Mouse (Mus musculus): ENCODE results near the gene Irf4. TPM values are rescaled to one million over a fixed set of nuclear protein-coding genes. Genes with fewer than 3 reads are reported as not detected.

Irf4 gene
- polyA plus RNA-seq, 1 experiment, result 6.6 TPM

DNA sequence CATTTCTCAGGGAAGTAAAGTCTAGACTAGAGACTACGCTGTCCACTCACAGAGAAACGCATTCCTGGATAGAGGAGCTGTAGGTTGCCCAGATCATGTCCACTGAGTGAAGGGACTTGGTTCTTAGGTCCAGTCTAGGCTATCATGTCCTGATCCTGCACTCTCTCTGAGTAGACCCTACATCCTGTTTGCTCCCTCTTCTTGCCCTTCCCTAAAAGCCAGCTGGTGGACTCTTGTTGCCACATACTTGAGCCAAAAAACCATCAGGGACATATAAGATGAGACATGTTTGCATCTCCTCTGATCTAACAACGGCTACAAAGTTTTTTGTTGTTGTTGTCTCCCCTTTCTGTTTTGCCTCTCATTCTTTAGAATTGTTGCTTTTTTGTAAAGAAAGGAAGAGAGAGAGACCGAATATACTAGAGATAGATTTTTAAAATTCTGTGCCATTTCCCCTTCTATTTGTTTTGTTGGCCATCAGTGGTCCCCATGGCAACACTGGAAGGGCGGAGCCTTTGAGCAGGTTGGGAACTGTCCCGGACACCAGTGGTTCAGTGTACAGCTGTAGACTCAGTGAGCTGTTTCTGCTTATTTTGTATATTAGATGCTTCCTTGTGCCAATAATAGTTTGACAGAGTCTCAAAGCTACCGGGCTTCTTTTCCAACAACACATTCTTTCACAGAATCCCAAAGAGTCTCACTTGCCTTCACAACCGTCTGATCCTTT is 15.2 kb downstream of the Irf4 start:
- Histone ChIP-seq H3K4me1 (replicated peaks; ENCODE audit: control insufficient read depth, insufficient read depth, low read length) (peaks cover 51% of the 10 kb centered on the region), H3K4me3 (ENCODE audit: control insufficient read depth, insufficient read depth, low read length) (no peak overlapping the region), H3K27ac (ENCODE audit: control insufficient read depth, insufficient read depth, low read length) (no peak overlapping the region), H3K36me3 (ENCODE audit: control insufficient read depth, insufficient read depth, low read length) (no peaks in the 10 kb centered on the region), H3K27me3 (ENCODE audit: control insufficient read depth, insufficient read depth, low read length) (no peaks in the 10 kb centered on the region)
- DNase-seq, result no peak
- WGBS, result 80% methylated on average over 8 of the region's 8 CpGs
- no peak for TF ChIP-seq POLR2A (IDR thresholded peaks at IDR 0.05; ENCODE audit: control insufficient read depth, extremely low read depth, insufficient read depth, low read length, poor library complexity)

DNA sequence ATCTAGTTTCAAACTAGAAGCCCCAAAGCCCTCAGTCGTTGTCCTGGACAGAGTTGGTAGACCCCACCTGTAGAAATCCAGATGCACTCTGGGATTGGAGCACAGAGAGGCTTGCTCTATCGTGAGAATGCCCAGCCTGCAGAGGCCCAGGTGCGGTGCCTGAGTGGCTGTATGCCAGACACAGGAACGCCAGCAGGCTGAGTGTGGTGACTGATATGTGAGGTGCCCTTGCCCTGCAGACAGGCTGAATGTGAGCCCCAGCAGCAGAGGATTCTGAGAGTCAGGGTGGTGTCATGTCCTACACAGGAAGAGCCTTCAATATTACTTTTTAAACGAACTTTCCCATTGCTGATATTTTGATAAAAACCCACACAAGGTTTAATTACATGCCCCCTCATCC is 16.9 kb downstream of the Irf4 start:
- Histone ChIP-seq H3K4me1 (replicated peaks; ENCODE audit: control insufficient read depth, insufficient read depth, low read length) (peaks cover 35% of the 10 kb centered on the region), H3K27me3 (ENCODE audit: control insufficient read depth, insufficient read depth, low read length) (no peaks in the 10 kb centered on the region), H3K27ac (ENCODE audit: control insufficient read depth, insufficient read depth, low read length) (no peak overlapping the region), H3K36me3 (ENCODE audit: control insufficient read depth, insufficient read depth, low read length) (no peaks in the 10 kb centered on the region), H3K4me3 (ENCODE audit: control insufficient read depth, insufficient read depth, low read length) (no peak overlapping the region)
- 17% methylated on average over 5 of the region's 5 CpGs for WGBS
- TF ChIP-seq CTCF (IDR thresholded peaks at IDR 0.05; ENCODE audit: borderline replicate concordance, control insufficient read depth, extremely low read depth, insufficient read depth, low read length, poor library complexity), result 0 out of 2 replicates have a peak, but pooled peaks have one; percentile 12
- no peak for TF ChIP-seq POLR2A (IDR thresholded peaks at IDR 0.05; ENCODE audit: control insufficient read depth, extremely low read depth, insufficient read depth, low read length, poor library complexity)
- DNase-seq, result no peak

DNA sequence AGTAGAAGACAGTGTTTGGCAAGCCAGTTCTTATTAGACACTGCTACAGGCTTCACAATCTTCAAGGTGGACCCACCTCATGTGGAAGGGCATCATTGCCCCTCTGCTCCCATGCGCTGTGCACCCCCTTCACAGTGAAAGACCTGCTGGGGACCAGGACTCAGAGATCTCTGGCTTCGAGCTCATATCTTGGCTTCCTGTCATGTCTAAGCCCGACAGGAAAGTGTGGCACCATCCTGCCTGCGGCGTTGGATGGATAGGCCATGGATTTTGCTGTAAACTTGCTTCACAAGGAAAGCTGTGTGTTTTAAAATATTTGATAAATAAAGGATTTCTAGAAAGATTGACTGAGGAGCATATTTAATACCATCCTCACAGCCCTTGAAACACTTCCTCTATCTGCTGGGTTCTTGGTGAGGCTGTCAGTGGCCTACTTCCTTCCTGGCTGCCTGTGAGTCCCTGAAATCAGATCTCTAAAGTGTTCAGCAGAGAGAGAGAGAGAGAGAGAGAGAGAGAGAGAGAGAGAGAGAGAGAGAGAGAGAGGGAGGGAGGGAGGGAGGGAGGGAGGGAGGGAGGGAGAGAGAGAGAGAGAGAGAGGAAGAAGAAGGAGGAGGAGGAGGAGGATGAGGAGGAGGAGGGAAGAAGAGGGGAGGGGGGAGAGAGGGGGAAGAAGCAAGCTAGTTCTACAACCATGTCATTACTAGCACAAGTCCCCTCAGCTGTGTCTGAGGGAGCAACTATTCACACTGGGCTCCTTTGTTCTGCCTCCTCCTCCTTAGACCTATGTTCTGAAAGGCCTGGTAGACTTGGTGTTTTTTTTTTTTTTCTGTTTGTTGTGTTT is 17.8 kb downstream of the Irf4 start:
- DNase-seq, result no peak
- no peak overlapping the region for H3K4me3 ChIP-seq (ENCODE audit: control insufficient read depth, insufficient read depth, low read length)
- no peak for TF ChIP-seq CTCF (IDR thresholded peaks at IDR 0.05; ENCODE audit: borderline replicate concordance, control insufficient read depth, extremely low read depth, insufficient read depth, low read length, poor library complexity)
- TF ChIP-seq POLR2A (IDR thresholded peaks at IDR 0.05; ENCODE audit: control insufficient read depth, extremely low read depth, insufficient read depth, low read length, poor library complexity), result no peak
- H3K27ac ChIP-seq (ENCODE audit: control insufficient read depth, insufficient read depth, low read length), result peak overlapping the region; percentile 90
- H3K4me1 ChIP-seq (replicated peaks; ENCODE audit: control insufficient read depth, insufficient read depth, low read length), result peaks cover 26% of the 10 kb centered on the region
- no peaks in the 10 kb centered on the region for H3K27me3 ChIP-seq (ENCODE audit: control insufficient read depth, insufficient read depth, low read length)
- 34% methylated on average over 5 of the region's 5 CpGs for WGBS
- no peaks in the 10 kb centered on the region for H3K36me3 ChIP-seq (ENCODE audit: control insufficient read depth, insufficient read depth, low read length)

DNA sequence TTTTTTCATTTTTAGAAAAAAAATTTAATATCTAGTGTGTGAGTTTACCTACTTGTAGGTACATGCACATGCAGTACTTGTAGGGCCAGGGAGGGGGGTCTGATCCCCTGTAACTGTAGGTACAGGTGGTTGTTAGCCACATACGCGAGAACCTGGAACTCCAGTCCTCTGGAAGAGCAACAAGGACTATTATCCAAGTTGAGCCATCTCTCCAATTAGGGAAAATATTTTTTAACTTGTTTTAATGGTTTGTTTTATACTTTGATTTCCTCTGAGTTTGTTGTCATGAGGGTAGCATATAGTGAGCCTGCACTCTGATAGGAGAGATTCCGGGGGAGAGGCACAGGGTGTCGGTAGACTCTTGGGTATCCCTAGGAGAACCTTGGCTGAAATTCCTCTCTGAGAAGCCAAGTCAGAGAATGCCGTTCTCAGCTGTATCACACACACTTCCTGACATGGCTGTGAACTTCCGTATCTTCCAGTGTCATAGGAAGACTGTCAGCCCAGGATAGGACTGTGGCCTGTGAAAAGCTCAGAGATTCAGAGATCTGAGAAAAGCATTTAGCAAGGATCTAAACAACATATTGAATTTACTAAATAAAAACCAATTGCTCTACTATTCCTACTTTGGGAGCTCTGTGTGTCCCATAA is 18.6 kb downstream of the Irf4 start:
- DNase-seq, result no peak
- 85% methylated on average over 6 of the region's 6 CpGs for WGBS
- H3K27me3 ChIP-seq (ENCODE audit: control insufficient read depth, insufficient read depth, low read length), result no peaks in the 10 kb centered on the region
- no peak overlapping the region for H3K4me3 ChIP-seq (ENCODE audit: control insufficient read depth, insufficient read depth, low read length)
- H3K27ac ChIP-seq (ENCODE audit: control insufficient read depth, insufficient read depth, low read length), result peak overlapping the region; percentile 78; the same call in 1 of the 2 replicates
- TF ChIP-seq CTCF (IDR thresholded peaks at IDR 0.05; ENCODE audit: borderline replicate concordance, control insufficient read depth, extremely low read depth, insufficient read depth, low read length, poor library complexity), result no peak
- no peak for TF ChIP-seq POLR2A (IDR thresholded peaks at IDR 0.05; ENCODE audit: control insufficient read depth, extremely low read depth, insufficient read depth, low read length, poor library complexity)
- peaks cover 23% of the 10 kb centered on the region for H3K4me1 ChIP-seq (replicated peaks; ENCODE audit: control insufficient read depth, insufficient read depth, low read length)
- no peaks in the 10 kb centered on the region for H3K36me3 ChIP-seq (ENCODE audit: control insufficient read depth, insufficient read depth, low read length)

DNA sequence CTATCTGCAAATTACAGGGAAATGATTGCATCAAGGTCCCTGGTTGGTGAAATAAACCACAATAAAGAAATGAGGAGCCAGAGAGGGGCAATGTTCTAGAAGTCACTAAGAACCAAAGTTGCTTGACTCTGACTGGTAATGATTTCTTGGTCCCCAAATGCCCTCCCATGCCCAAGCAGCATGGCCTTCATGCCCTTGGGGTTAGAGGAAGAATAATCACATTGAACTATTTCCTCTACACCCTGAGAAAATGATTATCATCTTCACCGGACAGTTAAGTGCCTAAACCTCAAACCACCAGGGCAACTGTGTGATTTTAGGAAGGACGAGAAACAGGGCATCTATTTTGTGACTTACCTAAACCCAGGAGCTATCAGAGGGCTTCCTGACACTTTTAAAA is 27.0 kb downstream of the Irf4 start:
- WGBS, result 27% methylated on average over 2 of the region's 2 CpGs
- no peak for TF ChIP-seq CTCF (IDR thresholded peaks at IDR 0.05; ENCODE audit: borderline replicate concordance, control insufficient read depth, extremely low read depth, insufficient read depth, low read length, poor library complexity)
- TF ChIP-seq POLR2A (IDR thresholded peaks at IDR 0.05; ENCODE audit: control insufficient read depth, extremely low read depth, insufficient read depth, low read length, poor library complexity), result no peak

DNA sequence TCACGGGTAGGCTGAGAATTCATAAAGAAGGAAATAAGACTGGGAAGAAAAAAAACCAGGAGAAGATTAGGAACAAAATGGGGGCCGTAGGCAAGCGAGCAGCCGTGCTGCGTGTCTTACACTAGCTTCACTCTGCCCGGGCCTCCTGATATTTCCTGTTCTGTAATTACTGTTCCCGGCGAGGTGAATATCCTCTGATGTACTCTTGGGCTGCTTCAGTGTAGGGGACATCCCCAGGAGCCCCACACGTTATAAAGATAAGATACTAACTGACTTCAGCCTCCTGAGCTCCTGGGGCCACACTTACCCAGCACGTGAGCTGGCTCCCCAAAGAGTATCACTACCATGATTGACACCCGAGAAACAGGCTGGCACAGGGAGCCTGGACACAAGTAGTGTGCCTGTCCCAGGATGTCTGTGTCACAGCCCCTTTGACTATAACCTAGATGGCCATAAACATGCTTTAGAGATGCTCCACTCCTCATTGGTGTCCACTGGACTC is 28.7 kb downstream of the Irf4 start:
- no peak for DNase-seq
- TF ChIP-seq CTCF (IDR thresholded peaks at IDR 0.05; ENCODE audit: borderline replicate concordance, control insufficient read depth, extremely low read depth, insufficient read depth, low read length, poor library complexity), result no peak
- TF ChIP-seq POLR2A (IDR thresholded peaks at IDR 0.05; ENCODE audit: control insufficient read depth, extremely low read depth, insufficient read depth, low read length, poor library complexity), result no peak
- no peaks in the 10 kb centered on the region for H3K36me3 ChIP-seq (ENCODE audit: control insufficient read depth, insufficient read depth, low read length)
- no peaks in the 10 kb centered on the region for H3K4me1 ChIP-seq (replicated peaks; ENCODE audit: control insufficient read depth, insufficient read depth, low read length)
- no peak overlapping the region for H3K27ac ChIP-seq (ENCODE audit: control insufficient read depth, insufficient read depth, low read length)
- WGBS, result 66% methylated on average over 11 of the region's 11 CpGs
- no peaks in the 10 kb centered on the region for H3K27me3 ChIP-seq (ENCODE audit: control insufficient read depth, insufficient read depth, low read length)
- H3K4me3 ChIP-seq (ENCODE audit: control insufficient read depth, insufficient read depth, low read length), result no peak overlapping the region

More for the DNA sequence above, 27.0 kb downstream of the Irf4 start:
- Histone ChIP-seq H3K4me1 (replicated peaks; ENCODE audit: control insufficient read depth, insufficient read depth, low read length) (no peaks in the 10 kb centered on the region), H3K36me3 (ENCODE audit: control insufficient read depth, insufficient read depth, low read length) (no peaks in the 10 kb centered on the region), H3K27ac (ENCODE audit: control insufficient read depth, insufficient read depth, low read length) (no peak overlapping the region), H3K4me3 (ENCODE audit: control insufficient read depth, insufficient read depth, low read length) (no peak overlapping the region), H3K27me3 (ENCODE audit: control insufficient read depth, insufficient read depth, low read length) (no peaks in the 10 kb centered on the region)
- no peak for DNase-seq

Measured in thymus, adult 2 months (tissue).